Mouse (Mus musculus): ENCODE results near the gene Gm20388.

The Gm20388 gene

DNA sequence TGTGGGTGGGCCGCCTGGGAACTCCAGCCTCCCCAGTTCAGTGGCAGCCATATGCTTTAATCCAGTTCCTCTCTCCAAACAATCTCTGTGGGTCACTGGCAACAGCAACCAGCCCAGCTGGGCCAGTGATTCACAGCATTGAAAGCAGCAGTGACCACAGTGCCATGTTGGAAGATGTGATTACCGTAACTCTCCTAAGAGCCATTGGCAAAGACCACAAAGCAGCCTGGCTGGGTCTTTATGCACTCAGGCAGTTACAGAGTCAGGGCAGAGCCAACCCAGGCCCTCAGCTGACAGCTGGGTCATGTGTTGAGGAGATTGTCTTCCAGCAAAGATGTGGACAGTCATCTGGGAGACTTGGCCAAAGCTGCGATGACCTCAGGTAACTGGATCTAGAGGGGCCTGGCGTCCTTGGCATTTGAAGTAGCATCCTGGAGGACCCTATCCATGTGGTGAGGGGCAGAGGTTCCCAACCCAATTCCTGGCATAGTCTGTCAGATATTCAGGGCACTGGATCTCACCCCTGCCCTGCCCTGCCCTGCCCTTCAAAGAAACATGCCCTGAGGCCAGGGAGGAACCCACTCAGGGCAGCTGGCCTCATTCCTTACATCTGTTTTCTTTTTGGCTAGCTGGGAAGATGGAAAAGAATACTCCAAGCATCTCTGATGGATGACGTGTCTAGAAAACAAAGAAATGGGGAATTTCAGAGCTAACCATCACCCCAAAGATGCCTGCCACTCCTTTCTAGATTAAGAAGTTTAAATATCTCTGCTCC, 1052.2 kb downstream of the Gm20388 start:
- DNase-seq (ENCODE audit: extremely low spot score, low spot score), result no peak

DNA sequence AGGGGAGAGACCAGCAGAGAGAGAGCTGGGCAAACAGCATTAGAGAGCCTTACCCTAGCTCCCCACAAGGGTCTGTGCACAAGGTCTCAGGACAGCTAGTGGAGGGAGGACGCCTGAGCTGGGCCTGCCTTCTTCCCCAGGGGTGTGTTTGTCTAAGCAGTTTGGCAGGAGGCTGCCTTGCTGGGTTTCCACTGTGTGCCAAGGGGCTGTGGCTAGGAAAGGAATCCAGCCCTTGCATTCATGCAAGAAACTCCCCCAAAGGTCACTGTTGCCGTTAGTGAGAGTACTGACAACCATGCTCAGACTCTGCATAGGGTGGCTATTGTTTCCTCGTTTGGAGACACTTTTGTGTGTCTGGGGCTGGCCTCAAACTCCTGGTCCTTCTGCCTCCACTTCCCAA, 1055.9 kb downstream of the Gm20388 start:
- no peak for DNase-seq (ENCODE audit: extremely low spot score, low spot score)

DNA sequence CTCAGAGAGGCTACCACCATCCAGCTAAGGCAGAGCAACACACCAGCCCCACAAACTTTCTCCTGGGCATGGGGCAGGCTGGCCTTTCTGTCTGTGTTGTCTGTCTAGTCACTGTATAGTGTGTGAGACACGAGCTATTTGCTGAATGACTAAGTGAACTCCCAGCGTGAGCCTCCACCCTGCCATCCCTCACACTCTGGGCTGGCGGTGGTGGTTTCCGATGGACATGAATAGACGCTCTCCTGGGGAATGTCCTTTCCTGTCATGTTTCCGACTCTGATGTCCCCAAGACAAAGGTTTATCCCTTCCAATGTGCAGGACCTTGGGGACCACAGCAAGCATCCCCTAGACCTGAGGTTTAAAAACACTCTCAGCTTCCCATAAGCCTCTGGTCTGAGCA, 1057.7 kb downstream of the Gm20388 start:
- no peak for DNase-seq (ENCODE audit: extremely low spot score, low spot score)

DNA sequence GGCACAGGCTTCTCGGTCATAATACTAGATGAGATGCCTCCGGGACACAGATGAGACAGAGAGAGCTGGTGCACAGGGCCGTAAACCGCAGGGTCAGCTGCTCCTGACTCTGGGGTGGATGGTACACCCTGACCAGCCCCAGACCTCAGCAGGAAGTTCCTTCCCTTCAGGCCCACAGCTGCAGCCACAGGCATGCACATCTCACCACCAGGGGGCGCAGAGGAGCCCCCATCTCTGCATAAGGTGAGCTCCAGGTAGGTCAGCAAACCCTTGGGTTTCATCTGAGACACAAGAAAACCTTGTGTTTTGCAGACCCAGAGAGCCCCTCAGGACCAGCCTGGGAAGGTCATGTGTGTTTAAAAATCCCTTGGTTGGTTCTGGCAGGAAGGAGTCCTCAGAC, 1059.7 kb downstream of the Gm20388 start:
- DNase-seq (ENCODE audit: extremely low spot score, low spot score), result peak; percentile 57

GRCm38 (mm10) chr8:120971691-120972469, 1061.2 kb downstream of the Gm20388 start:
- peak; percentile 51 for DNase-seq (ENCODE audit: extremely low spot score, low spot score)

DNA sequence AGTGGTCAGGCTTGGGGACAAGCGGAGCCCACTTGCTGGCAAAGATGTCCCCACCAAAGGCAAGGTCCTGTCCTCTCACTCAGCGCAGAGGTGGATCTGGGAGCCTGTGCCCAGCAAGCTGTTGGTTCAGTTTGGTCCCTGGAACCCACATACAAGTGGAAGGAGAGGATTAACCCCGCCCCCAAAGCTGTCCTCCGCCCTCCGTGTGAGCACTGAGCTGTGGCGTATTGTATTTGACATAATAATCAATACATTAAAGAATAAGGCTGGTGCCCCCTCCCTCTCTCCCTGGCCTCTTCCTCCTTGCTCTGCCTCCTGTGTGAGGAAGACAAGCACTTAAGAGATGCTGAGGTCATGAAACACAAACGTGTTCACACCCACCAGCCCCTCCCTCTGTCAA, 1062.4 kb downstream of the Gm20388 start:
- DNase-seq (ENCODE audit: extremely low spot score, low spot score), result no peak

DNA sequence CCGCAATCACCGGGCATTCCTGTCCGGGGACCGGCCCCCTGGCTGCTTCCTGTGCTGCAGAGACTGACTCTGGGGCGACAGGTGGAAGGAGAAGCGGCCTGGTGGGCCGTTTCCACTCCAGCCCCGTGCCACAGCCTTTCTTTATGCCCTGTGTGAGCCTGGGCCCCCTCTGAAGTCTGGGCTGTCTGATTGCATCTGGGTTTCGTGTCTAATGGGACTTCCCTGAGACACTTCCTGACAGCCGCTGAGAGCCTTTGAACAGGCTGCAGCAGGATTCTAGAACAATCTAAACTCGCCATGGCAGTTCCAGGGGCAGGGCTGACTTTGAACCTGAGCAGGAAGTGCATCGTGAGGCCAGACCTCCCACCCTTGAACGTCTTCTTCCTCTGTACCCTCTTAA, 1066.5 kb downstream of the Gm20388 start:
- no peak for DNase-seq (ENCODE audit: extremely low spot score, low spot score)

GRCm38 (mm10) chr8:120979210-120979609, 1068.6 kb downstream of the Gm20388 start:
- DNase-seq (ENCODE audit: extremely low spot score, low spot score), result no peak

DNA sequence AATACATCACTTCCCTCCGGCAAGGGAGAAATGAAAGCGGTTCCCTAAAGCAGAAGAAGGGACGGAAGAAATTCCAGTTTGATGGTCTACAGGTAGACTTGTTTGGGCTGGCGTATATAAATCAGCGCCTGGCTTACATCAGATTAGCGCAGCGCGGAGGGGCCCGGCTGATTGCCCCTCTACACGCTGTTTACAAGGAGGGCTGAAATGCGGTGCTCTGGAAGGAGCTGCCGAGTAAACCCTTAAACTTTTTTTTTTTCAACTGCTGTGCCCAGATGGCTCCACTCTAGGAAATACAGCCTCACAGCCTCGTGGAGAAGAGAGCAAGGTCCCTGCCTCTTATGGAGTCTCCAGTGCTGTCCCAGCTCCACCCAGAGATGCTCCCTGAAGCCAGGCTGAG, 1070.3 kb downstream of the Gm20388 start:
- no peak for DNase-seq (ENCODE audit: extremely low spot score, low spot score)

DNA sequence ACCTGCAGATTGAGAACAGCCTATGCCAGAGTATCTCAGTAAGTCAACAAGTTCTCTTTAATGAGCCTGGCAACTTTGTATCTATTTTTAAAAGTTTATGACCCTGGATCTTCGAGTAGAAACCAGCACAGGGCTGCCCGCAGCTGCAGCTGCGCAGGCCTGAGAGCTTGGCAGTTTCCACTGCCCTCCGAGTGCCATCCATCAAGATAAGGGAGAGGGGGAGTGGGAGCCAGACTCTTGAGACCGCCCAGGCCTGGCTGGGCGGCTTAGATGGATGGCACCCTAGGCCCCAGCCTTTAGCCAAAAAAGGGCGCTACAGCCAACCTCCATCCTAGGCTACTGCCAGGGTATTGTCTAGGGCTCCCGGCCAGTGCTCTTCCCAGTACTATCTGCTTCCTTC, 1074.2 kb downstream of the Gm20388 start:
- DNase-seq (ENCODE audit: extremely low spot score, low spot score), result no peak

- no peak for DNase-seq (ENCODE audit: extremely low spot score, low spot score)
Observed at GRCm38 (mm10) chr8:120986022-120986421, 1075.4 kb downstream of the Gm20388 start.

DNA sequence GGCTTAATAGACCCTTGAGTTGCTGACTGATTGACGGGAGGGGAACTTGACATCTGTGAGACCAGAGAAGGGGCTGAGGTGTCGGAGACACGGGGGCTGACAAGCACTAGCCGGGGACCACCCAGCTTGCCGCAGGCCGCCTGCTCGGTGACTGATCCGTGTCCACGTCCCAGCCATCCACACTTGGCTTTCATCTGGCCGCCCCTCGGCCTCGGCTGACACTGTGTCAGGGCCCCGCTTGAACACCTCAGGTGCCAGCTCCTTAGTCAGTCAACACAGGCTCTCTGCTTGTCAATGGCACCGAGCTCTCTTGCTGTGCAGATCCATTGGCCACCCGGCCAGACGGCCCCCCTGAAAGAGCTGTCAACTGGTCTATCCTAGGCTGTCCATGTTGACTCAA, 1083.1 kb downstream of the Gm20388 start:
- no peak for DNase-seq (ENCODE audit: extremely low spot score, low spot score)

- no peak for DNase-seq (ENCODE audit: extremely low spot score, low spot score)
Observed at GRCm38 (mm10) chr8:120995424-120995823, 1084.8 kb downstream of the Gm20388 start.

- no peak for DNase-seq (ENCODE audit: extremely low spot score, low spot score)
Observed at GRCm38 (mm10) chr8:120996905-120997581, 1086.4 kb downstream of the Gm20388 start.

DNA sequence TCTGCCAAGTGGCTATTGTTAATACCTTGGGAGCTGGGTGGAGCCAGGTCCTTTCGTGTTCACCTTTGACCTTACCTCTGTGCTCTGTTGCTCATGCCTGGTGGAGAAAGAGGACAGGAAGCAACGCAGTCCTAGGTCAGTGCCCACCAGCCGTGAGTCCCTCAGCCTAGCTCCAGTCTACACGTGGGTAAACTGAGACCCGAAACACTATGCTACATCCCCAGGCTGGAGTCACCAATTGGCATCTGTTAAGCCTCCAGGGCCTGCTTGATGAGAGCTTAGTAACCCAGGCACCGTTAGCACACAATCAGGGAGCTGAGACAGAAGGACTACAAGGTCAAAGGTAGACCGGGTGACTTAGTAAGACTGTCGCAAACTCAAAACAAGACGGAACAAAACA, 1087.3 kb downstream of the Gm20388 start:
- DNase-seq (ENCODE audit: extremely low spot score, low spot score), result no peak

- DNase-seq (ENCODE audit: extremely low spot score, low spot score), result no peak
Observed at GRCm38 (mm10) chr8:120998966-120999365, 1088.3 kb downstream of the Gm20388 start.

- DNase-seq (ENCODE audit: extremely low spot score, low spot score), result no peak
Observed at GRCm38 (mm10) chr8:121001951-121002350, 1091.3 kb downstream of the Gm20388 start.

- DNase-seq (ENCODE audit: extremely low spot score, low spot score), result no peak
Observed at GRCm38 (mm10) chr8:121002871-121003539, 1092.4 kb downstream of the Gm20388 start.

DNA sequence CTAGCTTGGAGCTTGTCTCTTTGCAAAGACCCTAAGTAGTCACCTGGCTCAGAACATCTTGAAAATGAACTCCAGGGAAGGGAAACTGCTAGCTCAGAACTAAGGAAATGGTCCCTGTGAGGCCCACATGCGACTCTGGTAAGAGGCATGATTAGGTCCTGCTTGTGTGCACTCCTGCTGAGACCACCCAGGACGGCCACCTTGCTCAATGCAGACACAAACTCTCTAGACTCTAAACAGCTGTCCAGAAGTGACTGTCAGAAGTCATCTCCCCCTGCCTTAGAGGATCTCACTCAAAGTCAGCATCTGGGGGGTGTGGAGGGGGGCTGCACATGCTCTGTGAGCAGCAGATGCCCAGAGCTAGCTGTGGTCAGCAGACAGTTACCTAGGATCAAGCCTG, 1093.0 kb downstream of the Gm20388 start:
- DNase-seq (ENCODE audit: extremely low spot score, low spot score), result no peak

DNA sequence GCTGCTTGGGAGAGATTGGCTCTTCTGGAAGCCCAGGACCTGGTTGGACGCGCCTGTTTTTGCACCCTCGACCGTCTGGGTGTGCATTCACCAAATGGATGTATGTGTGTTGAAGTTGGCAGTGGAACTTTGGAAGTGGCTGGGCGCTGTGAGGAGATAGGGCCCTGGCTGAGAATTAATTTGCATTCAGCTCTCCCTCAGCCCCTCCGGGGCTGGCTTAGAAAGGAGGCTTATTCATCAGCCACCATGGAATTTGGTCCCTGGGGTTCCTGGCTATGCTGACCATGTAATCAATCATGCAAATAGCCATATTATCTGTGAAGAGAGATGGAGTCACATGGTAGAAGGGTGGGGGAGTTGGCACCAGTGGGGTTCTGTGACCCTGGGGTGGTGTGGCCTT, 1102.7 kb downstream of the Gm20388 start:
- no peak for DNase-seq (ENCODE audit: extremely low spot score, low spot score)

DNA sequence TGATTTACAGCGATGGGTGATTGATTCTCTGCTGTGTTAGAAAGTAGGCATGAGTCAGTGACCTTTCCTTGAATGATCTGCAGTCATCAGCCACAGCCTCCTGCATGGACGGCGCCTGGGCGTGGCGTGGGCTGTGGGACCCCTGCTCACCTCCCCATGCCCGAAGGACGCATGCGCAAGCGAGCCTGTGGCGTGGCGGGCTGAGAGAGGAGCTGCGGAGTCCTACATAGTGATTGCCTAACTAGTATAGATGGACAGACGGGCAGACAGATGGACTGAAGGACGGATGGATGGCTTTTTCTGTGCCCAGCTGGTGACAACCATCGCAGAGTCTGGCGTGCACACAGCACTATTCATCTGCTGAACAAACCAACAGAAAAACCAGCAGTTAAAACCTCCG, 1106.0 kb downstream of the Gm20388 start:
- no peak for DNase-seq (ENCODE audit: extremely low spot score, low spot score)

- DNase-seq (ENCODE audit: extremely low spot score, low spot score), result no peak
Observed at GRCm38 (mm10) chr8:121018236-121018635, 1107.6 kb downstream of the Gm20388 start.
